Mouse (Mus musculus) kidney, adult 11 months (tissue): ENCODE measurements around the gene Fkbp2.
A peak's percentile ranks its signal among the peaks of the same experiment; 100 is the strongest.

ENCODE experiments used
- DNase-seq: peaks from one replicate; pipeline ENCODE4 v3.0.0; 2022

Fkbp2 gene

GRCm38 (mm10) chr19:6980381-6981093 is at the start of gene Fkbp2:
Gene Fkbp2, minus strand, starts transcription at chr19:6980501.
- DNase-seq: peak; percentile 99

DNA sequence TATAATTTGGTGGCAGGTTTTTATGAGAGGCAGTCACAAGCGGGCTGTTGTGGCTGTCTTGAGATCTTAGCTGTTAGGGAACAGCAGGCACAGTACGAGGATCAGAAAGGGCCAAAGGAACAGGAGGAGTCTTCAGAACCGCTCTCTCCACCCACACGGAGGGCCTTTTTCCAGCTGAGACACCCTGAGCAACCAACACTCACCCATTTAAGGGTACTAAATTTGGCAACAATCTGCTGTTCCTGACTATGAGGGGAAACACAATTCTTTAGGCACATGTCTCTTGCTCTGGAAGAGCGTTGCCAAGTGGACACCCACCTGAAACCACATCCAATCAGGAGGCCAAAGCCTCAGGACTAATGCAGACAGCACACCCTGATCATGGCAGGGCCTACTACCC is 49.2 kb upstream of the Fkbp2 start:
- no peak for DNase-seq

- DNase-seq: peak; percentile 55
These were observed 39.9 kb upstream of the Fkbp2 start for GRCm38 (mm10) chr19:7020224-7020641.

DNA sequence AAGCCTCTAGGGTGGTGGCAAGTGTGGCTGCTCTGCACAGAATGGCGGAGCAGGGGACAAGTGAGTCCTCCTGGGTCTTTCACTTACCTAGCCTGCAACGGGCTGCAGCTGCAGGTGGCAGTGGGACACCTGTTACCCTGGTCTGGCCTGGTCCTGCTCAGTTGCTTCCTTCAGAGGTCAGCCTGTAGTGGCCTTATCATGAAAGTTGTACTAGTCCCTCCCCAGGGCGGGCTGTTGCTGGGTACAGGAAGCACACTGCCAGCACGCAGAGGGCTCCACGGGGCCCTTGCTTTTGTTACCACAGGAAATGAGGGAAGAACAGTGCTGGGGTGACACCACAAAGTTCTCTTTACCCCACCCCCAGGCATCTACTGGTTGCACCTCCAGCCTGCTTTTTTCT is 38.9 kb upstream of the Fkbp2 start, which contains the start of gene Fermt3:
Gene Fermt3, minus strand, starts transcription at position 279 of the 400 bp plus-strand sequence.
- no peak for DNase-seq

- no peak for DNase-seq
These were observed 38.2 kb upstream of the Fkbp2 start for GRCm38 (mm10) chr19:7018546-7018945.

DNA sequence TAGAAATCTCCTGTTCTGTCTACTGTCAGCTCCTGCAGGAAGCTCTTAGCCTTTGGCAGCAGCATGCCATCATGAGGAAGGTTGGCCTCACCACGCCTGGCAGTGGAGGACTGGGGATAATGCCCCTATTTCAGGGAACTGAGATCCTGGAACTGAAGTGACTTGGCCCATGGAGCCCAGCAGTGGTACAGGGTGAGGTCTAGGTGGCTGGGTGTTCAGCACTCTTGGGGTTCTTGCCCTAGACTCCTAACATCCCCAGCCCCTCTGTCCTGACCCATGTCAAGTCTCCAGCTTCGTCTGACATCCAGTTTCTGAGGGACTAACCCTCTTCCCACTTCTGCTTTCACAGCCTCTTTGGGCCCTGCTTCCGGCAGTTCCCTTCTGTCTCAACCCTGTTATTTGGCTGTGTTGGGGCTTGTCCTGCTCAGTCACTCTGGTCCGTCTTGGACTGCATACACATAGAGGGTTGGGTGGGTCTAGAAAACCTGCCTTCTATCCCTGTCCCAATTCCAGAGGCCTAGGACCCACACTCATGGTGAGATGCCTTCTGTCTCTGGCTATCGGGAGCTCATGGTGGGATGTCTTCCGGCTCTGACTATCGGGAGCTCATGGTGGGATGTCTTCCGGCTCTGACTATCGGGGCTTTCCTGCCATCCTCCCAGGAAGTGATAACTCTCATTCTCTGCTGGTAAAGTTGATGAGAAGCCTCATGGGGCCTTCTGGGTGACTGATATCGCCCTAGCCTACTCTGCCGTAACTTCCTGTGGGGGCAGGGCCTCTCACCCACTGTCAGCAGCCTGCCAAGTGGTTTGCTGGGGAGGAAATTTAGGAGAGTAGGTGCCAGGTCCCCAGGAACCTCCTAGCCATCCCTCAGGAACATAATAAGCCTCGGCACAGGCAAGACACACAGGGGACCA is 37.5 kb upstream of the Fkbp2 start:
- DNase-seq: no peak

DNA sequence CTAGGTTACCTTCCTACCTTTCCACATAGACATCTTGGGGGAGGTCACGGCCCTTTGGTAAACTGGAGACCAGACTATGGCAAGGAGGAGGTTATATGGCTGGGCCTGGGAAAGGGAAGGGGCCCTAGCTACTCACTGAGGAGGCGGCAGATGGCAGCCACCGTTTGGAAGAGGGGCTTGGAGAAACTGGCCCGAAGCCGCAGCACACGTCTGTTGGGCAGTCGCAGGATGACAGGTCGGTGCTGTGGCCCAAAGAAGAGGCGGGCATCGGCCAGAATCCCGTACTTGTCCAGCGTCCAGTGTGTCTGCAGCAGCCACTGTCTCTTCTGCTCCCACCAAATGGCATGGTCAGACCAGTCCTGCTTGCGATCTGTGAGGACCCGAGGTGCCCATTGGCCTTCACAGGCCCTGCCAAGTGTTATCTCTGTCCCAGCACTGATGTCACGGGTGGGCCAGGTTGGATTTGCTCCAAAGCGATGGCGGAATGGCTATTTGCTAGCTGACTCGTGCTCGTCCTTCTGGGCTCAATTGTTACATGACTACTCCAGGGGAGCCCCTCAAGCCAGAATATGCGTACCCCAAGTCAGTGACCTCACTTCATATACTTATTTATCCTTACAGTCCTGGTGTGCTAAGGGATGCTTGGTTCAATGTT is 34.3 kb upstream of the Fkbp2 start:
- DNase-seq: no peak

DNA sequence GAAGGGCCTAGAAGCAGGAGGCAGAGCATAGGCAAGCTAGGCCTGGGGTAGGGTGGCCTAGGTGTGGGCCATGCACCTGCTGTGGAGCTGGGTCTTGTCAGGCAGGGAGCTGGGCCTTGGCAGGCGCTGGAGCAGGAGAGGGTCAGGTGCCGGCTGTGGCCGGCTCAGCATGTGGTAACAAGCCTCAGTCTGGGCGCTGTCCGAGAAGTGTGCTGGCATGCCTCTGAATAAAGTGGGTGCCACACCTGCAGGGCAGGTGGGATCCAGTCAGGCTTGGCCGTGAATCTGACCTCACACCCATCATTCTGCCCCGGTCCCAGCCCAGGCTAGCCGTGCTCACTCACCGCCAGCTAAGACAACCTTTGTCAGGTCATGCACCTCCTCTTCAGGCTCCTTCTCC is 33.7 kb upstream of the Fkbp2 start:
- no peak for DNase-seq

- DNase-seq: no peak
These were observed 32.1 kb upstream of the Fkbp2 start for GRCm38 (mm10) chr19:7012426-7012825.

DNA sequence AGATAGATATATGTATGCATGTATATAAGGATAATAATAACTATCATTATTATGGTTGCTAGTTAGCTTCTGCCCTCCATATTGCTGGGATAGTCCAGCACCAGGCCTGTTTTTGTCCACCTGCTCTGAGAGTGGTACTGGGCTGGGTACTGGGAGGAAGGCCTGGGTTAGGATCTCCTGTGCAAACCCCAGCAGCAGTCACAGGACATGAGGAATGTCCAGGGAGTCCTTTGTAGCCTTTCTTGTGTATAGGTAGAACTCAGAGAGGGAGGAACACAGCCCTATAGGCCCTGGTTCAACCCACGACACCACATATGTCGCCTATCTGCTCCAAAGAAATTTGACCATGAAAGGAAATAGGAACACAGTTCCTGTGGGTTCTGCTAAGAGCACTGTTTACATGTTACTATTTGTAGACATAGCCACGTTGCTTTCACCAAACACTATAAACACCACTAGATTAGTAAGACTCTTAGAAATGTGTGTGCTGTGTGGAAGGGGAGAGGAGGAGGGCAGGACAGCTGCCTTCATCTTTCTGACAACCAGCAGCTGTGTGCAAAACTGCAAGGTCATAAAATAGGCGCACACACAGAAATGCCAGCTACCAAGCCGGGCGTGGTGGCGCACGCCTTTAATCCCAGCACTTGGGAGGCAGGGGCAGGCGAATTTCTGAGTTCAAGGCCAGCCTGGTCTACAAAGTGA is 26.7 kb upstream of the Fkbp2 start:
- no peak for DNase-seq

DNA sequence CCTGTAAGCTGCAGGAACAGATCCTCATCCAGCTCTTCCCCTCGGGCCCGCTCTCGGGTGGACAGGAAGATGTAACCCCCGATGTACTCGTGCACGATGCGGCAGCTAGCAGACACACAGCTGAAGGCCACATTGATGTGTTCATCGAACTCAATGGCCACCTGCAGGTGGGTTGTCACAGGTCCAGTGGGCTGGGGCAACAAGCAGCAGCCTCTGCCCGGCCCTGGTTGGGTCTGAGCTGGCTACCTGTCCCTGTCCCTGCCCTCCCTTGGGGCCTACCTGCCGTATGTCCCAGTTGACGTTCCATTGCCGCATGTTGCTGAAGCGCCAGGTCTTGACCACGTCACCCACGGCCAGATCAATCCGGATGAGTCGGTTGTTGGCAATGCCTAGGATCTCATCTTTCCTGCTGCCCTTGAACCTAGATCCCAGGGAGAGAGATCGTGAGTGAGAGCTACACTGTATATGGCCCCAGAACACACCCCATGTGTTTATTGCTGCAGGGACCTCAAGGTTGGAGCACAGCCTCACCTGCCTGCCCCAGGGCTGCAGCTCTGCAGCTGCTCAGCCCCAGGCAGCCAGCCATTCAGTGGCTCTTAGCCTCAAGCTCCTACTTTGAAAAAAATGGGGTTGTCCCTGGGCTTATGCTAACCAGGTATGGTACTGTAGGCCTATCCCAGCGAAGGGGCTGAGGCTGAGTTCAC is 19.2 kb upstream of the Fkbp2 start:
- no peak for DNase-seq

DNA sequence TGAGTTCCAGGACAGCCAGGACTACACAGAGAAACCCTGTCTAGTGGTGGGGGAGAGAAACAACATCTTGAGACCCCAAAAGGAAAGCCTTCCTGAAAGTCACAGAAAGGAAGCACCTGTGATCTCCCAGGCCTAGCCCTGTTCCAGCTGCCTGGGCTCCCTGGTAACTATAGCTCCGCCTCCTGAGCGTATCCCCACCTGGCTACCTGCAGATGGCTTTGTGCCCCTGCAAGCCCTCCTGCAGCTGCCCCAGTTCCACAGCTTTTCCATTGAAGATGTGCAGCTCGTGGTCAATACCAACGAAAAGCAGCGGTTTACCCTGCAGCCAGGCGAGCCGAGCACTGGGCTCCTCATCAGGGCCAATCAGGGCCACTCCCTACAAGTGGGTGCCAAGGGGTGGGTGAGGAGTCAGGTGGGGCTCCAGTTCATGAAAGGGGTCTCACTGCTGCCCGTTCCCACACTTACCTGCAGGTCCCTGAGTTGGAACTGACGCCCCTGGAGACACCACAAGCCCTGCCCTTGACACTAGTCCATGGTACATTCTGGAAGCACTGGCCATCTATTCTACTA is 17.5 kb upstream of the Fkbp2 start:
- no peak for DNase-seq

- peak; percentile 95 for DNase-seq
These were observed 15.7 kb upstream of the Fkbp2 start, which contains the start of the genes Nudt22 and Trpt1 for GRCm38 (mm10) chr19:6996006-6996405. Gene Nudt22, minus strand, starts transcription at chr19:6996117. Gene Trpt1, plus strand, starts transcription at chr19:6996131.

DNA sequence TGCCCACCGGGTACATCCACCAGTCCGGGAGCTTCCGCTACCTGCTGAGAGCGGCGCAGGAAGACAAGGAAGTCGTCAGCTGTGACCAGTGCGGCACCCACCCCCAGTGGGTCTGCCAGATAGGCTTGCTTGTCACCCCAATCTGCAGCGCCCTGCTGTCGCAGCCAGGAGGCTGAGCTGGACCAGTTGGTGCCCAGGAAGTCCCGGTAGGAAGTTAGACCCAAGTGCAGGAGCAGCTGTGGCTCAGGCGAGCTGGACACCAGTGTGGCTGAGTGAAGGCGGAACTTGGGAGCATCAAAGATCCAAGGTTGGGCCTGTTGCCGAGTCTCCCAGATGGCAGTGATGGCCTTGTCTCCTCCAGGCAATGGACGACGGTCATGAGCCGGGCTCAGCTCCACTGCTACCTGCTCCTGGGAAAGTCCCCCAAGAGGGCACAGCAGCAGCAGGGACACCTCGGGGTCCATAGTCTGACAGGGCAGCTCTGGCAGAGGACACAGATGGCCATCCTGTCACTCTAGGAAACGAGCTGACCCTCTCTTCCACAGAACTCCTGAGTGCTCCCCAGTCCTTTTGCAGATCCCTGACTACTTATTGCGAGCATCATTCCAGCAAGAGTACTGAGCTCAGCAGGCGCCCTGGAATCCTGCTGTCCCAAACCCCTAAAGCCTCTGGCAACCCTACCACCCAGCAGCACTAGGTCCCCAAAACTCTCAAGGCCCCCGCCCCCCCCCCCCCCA is 15.1 kb upstream of the Fkbp2 start:
- DNase-seq: no peak

GRCm38 (mm10) chr19:6994489-6994888 is 14.2 kb upstream of the Fkbp2 start:
- no peak for DNase-seq

DNA sequence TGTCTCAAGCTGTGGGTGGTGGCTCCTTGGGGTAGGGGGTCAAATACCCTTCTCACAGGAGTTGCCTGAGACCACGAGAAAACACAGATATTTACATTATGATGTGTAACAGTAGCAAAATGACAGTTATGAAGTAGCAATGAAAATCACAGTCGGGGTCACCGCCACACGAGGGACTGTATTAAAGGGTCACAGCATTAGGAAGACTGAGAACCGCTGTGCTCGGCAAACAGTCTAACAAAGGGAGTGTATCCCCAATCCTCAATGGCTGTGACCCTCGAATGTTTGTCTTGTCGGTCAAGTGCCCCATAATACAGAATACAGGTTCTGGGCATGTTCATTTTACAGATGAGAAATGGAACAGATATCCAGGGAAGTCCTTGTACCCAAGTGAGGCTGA is 13.7 kb upstream of the Fkbp2 start:
- DNase-seq: no peak

- no peak for DNase-seq
These were observed 12.9 kb upstream of the Fkbp2 start for GRCm38 (mm10) chr19:6993011-6993770.

- DNase-seq: peak; percentile 97
These were observed 11.9 kb upstream of the Fkbp2 start, which contains the start of gene Dnajc4 for GRCm38 (mm10) chr19:6992011-6992858. Gene Dnajc4, minus strand, starts transcription at chr19:6992572.

DNA sequence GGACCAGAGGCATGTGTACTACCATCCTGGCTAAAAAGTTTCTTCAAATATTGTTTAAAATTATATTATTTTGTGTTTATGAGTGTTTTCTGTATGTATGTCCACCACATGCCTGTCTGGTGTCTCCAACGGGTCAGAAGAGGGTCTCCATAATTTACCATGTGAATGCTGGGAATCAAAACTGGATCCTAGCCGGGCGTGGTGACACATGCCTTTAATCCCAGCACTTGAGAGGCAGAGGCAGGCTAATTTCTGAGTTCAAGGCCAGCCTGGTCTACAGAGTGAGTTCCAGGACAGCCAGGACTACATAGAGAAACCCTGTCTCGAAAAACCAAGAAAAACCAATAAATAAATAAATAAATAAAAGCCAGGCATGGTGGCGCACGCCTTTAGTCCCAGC is 10.9 kb upstream of the Fkbp2 start:
- DNase-seq: peak; percentile 9
